Mouse (Mus musculus): ENCODE data around the gene Farsb.
"Not testable (repeated sequence)": the region's sequence is repeated elsewhere in the genome, so short reads cannot be mapped to it uniquely, and the experiment has no call there.

Farsb gene

DNA sequence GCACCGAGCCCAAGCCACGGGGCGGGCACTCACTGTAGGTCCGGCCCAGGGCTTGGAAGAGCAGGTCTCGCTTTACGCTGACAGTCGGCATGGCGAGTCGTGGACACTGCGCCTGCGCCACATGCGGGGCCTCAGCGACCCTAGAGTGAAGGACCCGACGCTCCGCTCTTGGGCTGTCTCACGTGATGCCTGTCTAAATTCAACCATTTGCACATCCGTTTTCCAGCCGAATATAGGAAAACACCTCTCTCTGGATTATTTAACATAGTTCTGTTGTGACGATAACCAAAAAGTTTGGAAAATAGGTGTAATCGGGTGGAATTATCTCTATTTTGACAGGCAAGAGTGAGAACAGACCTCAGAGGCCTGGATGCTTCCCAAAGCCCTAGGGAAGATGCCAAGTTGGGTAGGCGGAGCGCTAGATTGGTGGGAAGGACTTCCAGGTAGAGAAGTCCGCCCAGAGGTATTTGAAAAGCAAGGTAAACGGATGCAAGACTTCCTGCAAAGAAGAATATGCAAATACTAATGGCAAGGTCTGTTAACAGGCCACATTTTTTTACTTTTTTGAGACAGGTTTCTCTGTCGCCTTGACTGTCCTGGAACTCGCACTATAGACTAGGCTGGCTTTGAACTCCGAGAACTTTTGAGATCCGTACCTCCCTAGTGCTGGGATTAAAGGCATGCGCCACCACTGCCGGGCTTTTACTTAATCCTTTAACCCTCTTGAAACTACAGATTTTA lies at the start of gene Farsb:
Gene Farsb, minus strand, starts transcription at position 146 of the 741 bp plus-strand sequence.
- peak; percentile 97 to 99 for DNase-seq

DNA sequence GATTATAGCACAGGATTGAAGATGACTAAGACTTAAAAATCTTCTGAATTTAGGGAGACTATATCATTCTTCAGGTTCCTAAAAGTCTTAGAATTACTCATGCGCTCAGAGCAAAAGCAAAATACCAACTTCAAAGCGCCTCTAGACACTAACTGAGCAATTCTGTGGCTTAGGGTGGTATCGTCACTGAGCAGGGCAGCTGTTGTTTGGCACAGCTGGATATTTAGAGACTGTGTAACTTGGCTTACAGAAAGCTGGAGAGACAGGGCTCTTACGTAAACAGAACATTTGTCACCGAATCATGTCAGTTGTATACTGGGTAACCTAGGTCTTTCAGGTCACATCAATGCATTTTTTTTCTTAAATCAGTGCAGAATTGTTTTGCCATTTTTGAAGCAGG lies 49.7 kb upstream of the Farsb start:
- no peak for DNase-seq

- DNase-seq: peak; percentile 74 to 76
Observed at GRCm38 (mm10) chr1:78537494-78538010, 48.9 kb upstream of the Farsb start.

DNA sequence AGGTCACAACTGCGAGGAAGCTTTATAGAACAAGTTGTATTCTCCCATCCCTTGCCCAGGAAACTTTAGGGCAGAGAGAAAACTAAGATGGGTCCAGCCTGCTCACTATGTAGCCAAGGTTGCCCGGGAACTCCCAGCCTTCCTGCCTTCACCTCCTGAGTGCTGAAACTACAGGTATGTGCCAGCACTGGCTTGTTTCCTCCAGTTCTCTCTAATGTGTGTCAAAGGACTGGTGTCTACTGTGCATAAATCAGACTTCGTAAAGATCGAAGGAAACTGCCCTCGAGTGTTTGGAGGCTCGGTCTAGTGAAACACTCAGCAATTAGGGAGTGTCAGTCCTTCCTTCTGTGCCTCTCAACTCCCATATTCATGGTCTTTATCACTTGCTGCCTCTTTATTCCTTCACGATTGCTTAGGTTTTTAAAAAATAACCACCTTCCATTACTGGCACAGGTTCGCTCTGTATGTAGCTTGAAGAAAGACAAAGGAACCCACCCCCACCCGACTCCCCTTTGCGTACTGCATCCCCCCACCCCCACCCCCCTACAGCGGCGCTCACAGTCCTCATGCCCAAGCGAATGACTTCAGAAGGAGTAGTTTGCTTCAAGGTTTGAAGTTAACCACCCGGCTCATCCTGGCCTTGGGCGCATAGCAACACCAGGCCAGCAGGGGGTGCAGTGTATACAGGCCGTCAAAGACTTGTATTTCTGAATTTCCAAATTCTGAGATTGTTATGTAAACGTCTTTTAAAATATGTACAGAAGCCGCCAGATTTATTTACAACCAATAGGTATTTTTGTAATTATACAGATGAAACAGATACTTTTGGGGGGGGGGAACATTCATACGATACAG lies 47.8 kb upstream of the Farsb start:
- peak; percentile 87 to 90 for DNase-seq

GRCm38 (mm10) chr1:78534428-78535150 lies 45.9 kb upstream of the Farsb start:
- no peak for DNase-seq

DNA sequence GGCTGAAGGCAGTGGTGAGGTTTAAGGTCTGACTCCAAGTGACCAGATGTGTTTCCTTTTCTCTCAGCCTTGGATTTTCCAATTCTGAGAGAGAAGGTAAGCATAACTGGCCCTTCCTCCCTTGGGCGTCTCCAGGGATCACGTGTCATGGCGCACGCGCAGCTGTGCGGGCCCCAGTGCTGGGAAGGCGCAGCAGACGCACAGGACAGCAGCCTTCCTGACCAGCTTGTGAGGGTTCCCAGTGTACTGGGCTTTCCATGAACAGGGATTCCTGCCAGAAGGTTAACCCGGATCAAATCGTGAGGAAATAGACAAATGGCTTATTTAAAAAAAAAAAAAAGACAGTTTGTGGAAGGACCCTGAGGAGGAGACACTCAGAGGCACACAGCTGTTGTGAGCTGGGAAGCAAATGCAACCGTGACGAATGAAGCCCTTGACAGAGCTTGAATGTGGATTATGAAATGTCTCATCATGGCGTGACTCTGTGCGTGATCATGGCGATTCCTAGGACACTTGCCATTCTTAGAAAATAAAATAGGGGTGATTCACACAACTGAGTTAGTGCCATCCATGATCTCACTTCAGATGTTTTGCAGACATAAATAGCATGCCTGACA lies 43.6 kb upstream of the Farsb start:
- no peak for DNase-seq

GRCm38 (mm10) chr1:78530500-78531215 lies 42.0 kb upstream of the Farsb start:
- DNase-seq: no peak

DNA sequence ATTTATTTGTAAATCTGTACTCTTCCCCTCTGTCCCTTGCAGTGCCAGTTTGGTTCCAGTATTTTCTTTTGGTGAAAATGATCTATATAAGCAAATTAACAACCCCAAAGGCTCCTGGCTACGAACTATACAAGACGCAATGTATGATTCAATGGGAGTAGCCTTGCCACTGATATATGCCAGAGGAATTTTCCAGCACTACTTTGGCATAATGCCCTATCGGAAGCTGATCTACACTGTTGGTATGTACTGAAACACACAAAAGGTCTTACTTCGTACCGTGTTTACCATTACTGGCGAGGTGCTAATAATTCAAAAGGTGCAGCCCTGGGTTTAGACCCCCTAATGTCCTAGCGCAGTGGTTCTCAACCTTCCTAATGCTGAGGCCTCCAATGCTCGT lies 40.3 kb upstream of the Farsb start:
- no peak for DNase-seq

GRCm38 (mm10) chr1:78528356-78528755 lies 39.7 kb upstream of the Farsb start:
- DNase-seq: no peak

DNA sequence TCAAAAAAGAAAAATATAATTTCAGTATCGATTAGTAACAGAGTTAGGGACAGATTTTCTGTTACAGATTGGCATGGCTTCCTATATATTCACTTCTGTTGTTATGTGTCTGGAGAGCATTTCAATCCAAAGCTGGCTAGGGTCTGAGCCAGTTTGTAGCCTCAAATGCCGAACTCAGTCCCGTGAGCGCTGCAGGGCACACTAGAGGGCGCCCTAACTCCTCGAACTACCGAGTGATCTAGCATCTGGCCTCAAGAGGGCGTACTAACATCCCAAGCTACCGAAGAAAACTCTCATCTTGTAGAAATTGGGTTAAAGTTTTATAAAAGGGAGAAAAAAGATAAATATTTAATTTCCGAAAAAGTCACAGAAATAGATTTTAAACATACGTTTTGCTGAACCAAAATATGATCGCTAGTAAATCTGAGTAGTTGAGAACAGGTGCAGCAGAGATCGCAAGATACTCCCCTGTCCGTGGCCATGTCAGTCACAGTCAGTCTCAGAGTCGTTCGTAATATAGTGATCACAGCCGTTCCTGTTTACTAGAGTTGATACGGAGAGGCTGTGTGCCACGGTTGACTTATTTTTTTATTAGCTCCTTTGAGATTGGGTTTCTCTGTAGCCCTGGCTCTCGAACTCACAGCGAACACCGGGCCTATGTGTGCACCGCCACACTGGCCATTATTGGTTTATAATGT lies 36.6 kb upstream of the Farsb start:
- peak; percentile 72 to 84 for DNase-seq

DNA sequence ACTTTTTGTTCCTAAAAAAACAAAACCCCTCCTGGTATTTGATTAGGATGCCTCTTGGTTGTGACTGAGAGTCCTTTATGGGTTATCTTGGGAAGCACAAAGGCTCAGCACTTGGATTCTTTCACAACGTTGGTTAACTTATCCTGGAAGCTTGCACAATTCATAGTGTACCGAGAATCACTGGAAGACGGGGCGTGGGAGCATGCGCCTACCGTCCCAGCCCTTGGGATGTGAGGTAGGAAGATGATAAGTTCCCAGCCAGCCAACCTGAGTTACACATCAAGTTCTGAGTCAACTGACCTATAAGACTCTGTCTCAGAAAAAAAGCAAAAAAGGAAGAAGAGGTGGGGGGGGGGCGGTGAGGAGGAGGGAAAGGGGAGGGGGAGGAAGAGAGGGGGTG lies 30.2 kb upstream of the Farsb start:
- no peak for DNase-seq

DNA sequence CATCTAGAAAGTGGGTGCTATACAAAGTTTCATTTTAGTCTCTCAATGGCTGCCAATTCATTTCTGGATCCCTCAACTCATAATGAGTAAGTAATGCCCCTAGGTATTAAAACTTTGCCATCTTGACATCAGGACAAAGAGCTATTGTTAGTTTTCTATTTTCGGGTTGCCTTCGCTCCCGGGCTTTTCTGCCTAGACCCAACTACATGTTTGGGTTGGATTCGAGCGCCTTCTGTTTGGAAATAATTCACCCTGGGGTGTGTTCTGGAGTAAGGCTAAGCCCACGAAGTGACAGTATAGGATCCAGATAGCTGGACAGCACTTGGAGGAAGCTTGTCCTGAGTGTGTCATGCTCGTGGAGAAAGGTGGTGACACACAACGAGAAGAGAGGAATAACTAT lies 24.1 kb upstream of the Farsb start:
- no peak for DNase-seq

- DNase-seq: peak; percentile 27 to 57
Observed at GRCm38 (mm10) chr1:78511621-78512160, 23.0 kb upstream of the Farsb start, which contains the start of gene BC035947. Gene BC035947 (minus strand): TSS chr1:78512158.

DNA sequence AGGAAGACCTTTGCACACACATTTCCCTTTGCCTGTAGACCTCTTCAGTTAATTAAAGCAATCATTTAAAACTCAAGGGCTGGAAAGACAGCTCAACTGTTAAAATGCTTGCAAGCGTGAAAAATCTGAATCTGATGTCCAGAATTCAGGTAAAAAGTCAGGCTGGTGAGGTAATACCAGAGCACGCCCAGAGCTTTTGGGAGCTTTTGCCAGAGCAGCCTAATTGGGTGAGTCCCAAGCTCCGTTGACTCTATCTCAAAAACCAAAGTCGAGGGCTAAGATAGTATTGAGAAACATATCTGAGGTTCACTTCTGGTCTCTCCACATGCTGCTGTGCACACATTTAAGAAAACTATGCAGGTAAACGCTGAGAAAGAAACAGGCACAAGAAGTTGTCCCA lies 22.2 kb upstream of the Farsb start, which contains the start of gene Mogat1:
Gene Mogat1, plus strand, starts transcription at position 130 of the 400 bp plus-strand sequence.
- no peak for DNase-seq

- no peak for DNase-seq
Observed at GRCm38 (mm10) chr1:78507137-78507536, 18.4 kb upstream of the Farsb start.

DNA sequence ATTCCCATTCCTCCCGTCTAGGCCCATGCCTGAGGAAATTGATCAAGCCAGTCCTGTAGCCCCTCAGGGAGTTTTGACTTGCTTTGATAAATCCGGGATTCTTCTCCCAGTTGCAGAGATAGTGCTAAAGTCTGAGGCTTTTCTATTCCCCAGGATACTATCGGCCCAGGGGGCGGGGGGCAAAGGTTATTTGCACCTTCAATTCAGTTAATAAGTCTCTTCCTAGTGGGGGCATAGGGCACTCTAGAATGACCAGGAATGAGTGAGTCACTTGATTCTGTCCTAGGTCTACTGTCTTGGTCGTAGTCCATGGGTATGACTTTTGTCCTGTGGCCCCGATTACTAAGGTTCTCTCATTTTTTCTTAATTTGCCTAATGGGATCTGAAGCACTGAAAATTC lies 13.8 kb upstream of the Farsb start:
- no peak for DNase-seq

DNA sequence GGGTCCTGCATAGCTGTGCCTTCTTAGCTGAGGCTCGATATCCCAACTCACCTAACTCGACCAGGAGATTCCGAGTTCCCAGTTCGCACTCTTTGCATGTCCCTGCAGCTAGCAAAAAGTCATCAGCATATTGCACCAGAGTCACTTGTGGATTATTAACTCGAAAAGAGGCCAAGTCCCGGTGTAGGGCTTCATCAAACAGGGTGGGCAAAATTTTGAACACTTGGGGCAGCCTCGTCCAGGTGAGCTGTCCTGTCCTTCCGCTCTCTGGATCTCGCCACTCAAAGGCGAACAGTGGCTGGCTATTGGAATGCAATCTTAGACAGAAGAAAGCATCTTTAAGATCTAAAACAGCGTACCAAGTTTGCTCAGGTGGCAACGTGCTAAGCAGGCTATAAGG lies 13.2 kb upstream of the Farsb start:
- not testable (repeated sequence) for DNase-seq

DNA sequence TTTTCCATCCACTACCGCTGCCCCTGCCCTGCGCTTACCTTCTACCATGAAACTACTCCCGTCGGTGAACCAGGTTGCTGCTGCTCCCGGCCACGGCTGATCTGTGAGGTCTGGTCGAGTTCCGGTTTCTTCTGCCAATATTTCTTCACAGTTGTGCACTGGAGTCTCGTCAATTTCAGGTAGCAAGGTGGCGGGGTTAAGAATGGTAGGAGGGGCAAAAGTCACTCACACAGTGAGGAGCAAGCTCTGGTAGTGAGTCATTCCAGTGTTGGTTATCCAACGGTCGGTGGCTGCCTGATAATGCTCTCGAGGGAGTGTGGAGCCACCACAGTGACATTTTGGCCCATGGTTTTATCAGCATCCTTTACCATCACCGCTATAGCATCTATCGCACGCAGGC lies 12.3 kb upstream of the Farsb start:
- no peak for DNase-seq

GRCm38 (mm10) chr1:78490143-78490542 lies 1.4 kb upstream of the Farsb start:
- DNase-seq: no peak

DNA sequence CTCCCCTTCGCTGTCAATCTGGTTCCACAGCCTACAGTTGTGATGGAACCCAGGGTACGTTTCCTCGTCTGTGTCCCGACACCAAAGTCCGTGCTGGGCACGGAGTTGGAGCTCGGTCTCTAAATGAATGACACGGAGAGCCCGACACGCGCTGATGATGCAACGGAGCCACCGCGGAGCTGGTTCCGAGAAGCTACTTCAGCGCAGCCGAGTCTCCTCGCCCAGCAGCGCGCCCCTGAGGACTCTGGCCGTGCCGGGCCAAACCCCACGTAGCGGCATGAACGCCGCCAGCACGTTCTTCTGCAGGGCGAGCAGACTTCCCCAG lies 308 bp downstream of the Farsb start:
- no peak for DNase-seq

GRCm38 (mm10) chr1:78484361-78484760 lies 4.3 kb downstream of the Farsb start:
- no peak for DNase-seq

Measured in cerebellum, postnatal 14 days (tissue).